Comparison of ENCODE assay signal across 7 mouse cellular contexts in genomic region chr3:87909874-87910273, GRCm38 (mm10). TPM values are rescaled to one million over a fixed set of nuclear protein-coding genes. Genes with fewer than 3 reads are reported as not detected.
DNase-seq lines count a peak whose midpoint lies in the region; ATAC-seq and TF ChIP-seq lines count a peak whose summit lies in the region.

No protein-coding gene starts in this region.

- peak; percentile 23 to 25 for DNase-seq in lung, adult 18-20 months
- no peak for DNase-seq in lung, adult 2 months
- no peak for DNase-seq in retina, postnatal 1 day
- no peak for DNase-seq in right cerebral cortex, postnatal 4 days

- peak overlapping the region; percentile 98 for H3K27ac ChIP-seq in embryonic facial prominence, embryonic 13.5 days
- H3K27ac ChIP-seq in intestine, postnatal 0 days (ENCODE audit: low read depth, low read length), result peak overlapping the region; percentile 81
- peak overlapping the region; percentile 81 for H3K27ac ChIP-seq in midbrain, embryonic 15.5 days

- 10% methylated on average over 4 of the region's 4 CpGs for WGBS in lung, adult 2 months
- WGBS in embryonic facial prominence, embryonic 13.5 days, result 14% methylated on average over 4 of the region's 4 CpGs
- 5% methylated on average over 4 of the region's 4 CpGs for WGBS in intestine, postnatal 0 days
- WGBS in midbrain, embryonic 15.5 days, result 7% methylated on average over 4 of the region's 4 CpGs

- H3K27me3 ChIP-seq in embryonic facial prominence, embryonic 13.5 days, result no peaks in the 10 kb centered on the region
- no peaks in the 10 kb centered on the region for H3K27me3 ChIP-seq in intestine, postnatal 0 days (replicated peaks; ENCODE audit: control insufficient read depth, insufficient read depth, low read length)
- no peaks in the 10 kb centered on the region for H3K27me3 ChIP-seq in midbrain, embryonic 15.5 days (replicated peaks)

- H3K4me3 ChIP-seq in lung, adult 2 months (replicated peaks; ENCODE audit: extremely low read depth, low read depth, low read length), result no peak overlapping the region
- H3K4me3 ChIP-seq in embryonic facial prominence, embryonic 13.5 days, result peak overlapping the region; percentile 40
- H3K4me3 ChIP-seq in intestine, postnatal 0 days (ENCODE audit: low read depth, low read length), result peak overlapping the region; percentile 34; the same call in 1 of the 2 replicates
- no peak overlapping the region; the same call in 1 of the 2 replicates for H3K4me3 ChIP-seq in midbrain, embryonic 15.5 days

- ATAC-seq in embryonic facial prominence, embryonic 13.5 days (ENCODE audit: insufficient number of reproducible peaks, insufficient read depth, low FRiP score, low TSS enrichment, low read depth), result no peak
- ATAC-seq in intestine, postnatal 0 days, result no peak
- no peak for ATAC-seq in midbrain, embryonic 15.5 days (replicated peaks)

- H3K9me3 ChIP-seq in embryonic facial prominence, embryonic 13.5 days, result no peaks in the 10 kb centered on the region
- H3K9me3 ChIP-seq in intestine, postnatal 0 days (ENCODE audit: control insufficient read depth), result no peaks in the 10 kb centered on the region
- no peaks in the 10 kb centered on the region for H3K9me3 ChIP-seq in midbrain, embryonic 15.5 days

- H3K9ac ChIP-seq in embryonic facial prominence, embryonic 13.5 days, result peak overlapping the region; percentile 62
- H3K9ac ChIP-seq in intestine, postnatal 0 days (ENCODE audit: low read depth, low read length), result 0 out of 2 replicates have a peak overlapping the region, but pooled peaks have one; percentile 5
- H3K9ac ChIP-seq in midbrain, embryonic 15.5 days, result no peak overlapping the region

- H3K4me2 ChIP-seq in embryonic facial prominence, embryonic 13.5 days, result peak overlapping the region; percentile 92
- peak overlapping the region; percentile 64 for H3K4me2 ChIP-seq in intestine, postnatal 0 days (replicated peaks; ENCODE audit: low read depth)
- peak overlapping the region; percentile 60 for H3K4me2 ChIP-seq in midbrain, embryonic 15.5 days

- TF ChIP-seq CTCF in lung, adult 2 months (IDR thresholded peaks at IDR 0.05; ENCODE audit: insufficient read depth, low read length), result no peak
- TF ChIP-seq CTCF in intestine, postnatal 0 days (IDR thresholded peaks at IDR 0.05; ENCODE audit: low read depth), result no peak

- peaks cover 17% of the 10 kb centered on the region for H3K4me1 ChIP-seq in lung, adult 2 months (ENCODE audit: control insufficient read depth, insufficient read depth, low read length)
- H3K4me1 ChIP-seq in embryonic facial prominence, embryonic 13.5 days, result peaks cover 46% of the 10 kb centered on the region
- peaks cover 13% of the 10 kb centered on the region for H3K4me1 ChIP-seq in intestine, postnatal 0 days (replicated peaks; ENCODE audit: control insufficient read depth, insufficient read depth, low read length)
- H3K4me1 ChIP-seq in midbrain, embryonic 15.5 days, result peaks cover 43% of the 10 kb centered on the region

- no peak for TF ChIP-seq POLR2A in lung, adult 2 months (IDR thresholded peaks at IDR 0.05; ENCODE audit: borderline replicate concordance, extremely low read depth, low read depth, low read length)

- peaks cover 20% of the 10 kb centered on the region for H3K36me3 ChIP-seq in embryonic facial prominence, embryonic 13.5 days
- peaks cover 21% of the 10 kb centered on the region for H3K36me3 ChIP-seq in intestine, postnatal 0 days (ENCODE audit: control insufficient read depth, insufficient read depth)
- peaks cover 10% of the 10 kb centered on the region for H3K36me3 ChIP-seq in midbrain, embryonic 15.5 days (replicated peaks)

RNA-seq across cellular contexts. Expression of gene Hdgf, which starts 3.8 kb away (rescaled TPM):
- 51.6 and 82.6 TPM in 2 replicates for polyA plus RNA-seq in lung, adult 2 months (2012; rRNA removed)
- polyA plus RNA-seq in embryonic facial prominence, embryonic 13.5 days (2015; fragmentation: Nextera tagmentation; extraction: Ambion mirVana), result 180 and 260 TPM in 2 replicates
- 93.8 and 107 TPM in 2 replicates for polyA plus RNA-seq in intestine, postnatal 0 days (2015; fragmentation: Nextera tagmentation; extraction: Ambion mirVana)
- polyA plus RNA-seq in midbrain, embryonic 15.5 days (2015; fragmentation: Nextera tagmentation; extraction: Ambion mirVana), result 173 and 190 TPM in 2 replicates

RNA-seq across cellular contexts. Expression of gene Mrpl24, which starts 9.4 kb away (rescaled TPM):
- polyA plus RNA-seq in lung, adult 2 months (2012; rRNA removed), result 26.7 and 45.8 TPM in 2 replicates
- 80.1 and 84.0 TPM in 2 replicates for polyA plus RNA-seq in embryonic facial prominence, embryonic 13.5 days (2015; fragmentation: Nextera tagmentation; extraction: Ambion mirVana)
- 74.9 and 79.5 TPM in 2 replicates for polyA plus RNA-seq in intestine, postnatal 0 days (2015; fragmentation: Nextera tagmentation; extraction: Ambion mirVana)
- 51.5 and 55.4 TPM in 2 replicates for polyA plus RNA-seq in midbrain, embryonic 15.5 days (2015; fragmentation: Nextera tagmentation; extraction: Ambion mirVana)

RNA-seq across cellular contexts. Expression of gene Isg20l2, which starts 20.2 kb away (rescaled TPM):
- polyA plus RNA-seq in lung, adult 2 months (2012; rRNA removed), result 10.7 and 12.8 TPM in 2 replicates
- polyA plus RNA-seq in embryonic facial prominence, embryonic 13.5 days (2015; fragmentation: Nextera tagmentation; extraction: Ambion mirVana), result 69.0 and 74.3 TPM in 2 replicates
- polyA plus RNA-seq in intestine, postnatal 0 days (2015; fragmentation: Nextera tagmentation; extraction: Ambion mirVana), result 13.9 and 14.1 TPM in 2 replicates
- polyA plus RNA-seq in midbrain, embryonic 15.5 days (2015; fragmentation: Nextera tagmentation; extraction: Ambion mirVana), result 30.5 and 34.9 TPM in 2 replicates

RNA-seq across cellular contexts. Expression of gene Rrnad1, which starts 20.6 kb away (rescaled TPM):
- polyA plus RNA-seq in lung, adult 2 months (2012; rRNA removed), result 28.3 and 29.7 TPM in 2 replicates
- polyA plus RNA-seq in embryonic facial prominence, embryonic 13.5 days (2015; fragmentation: Nextera tagmentation; extraction: Ambion mirVana), result 21.1 and 25.2 TPM in 2 replicates
- polyA plus RNA-seq in intestine, postnatal 0 days (2015; fragmentation: Nextera tagmentation; extraction: Ambion mirVana), result 5.8 and 6.1 TPM in 2 replicates
- polyA plus RNA-seq in midbrain, embryonic 15.5 days (2015; fragmentation: Nextera tagmentation; extraction: Ambion mirVana), result 23.0 and 23.2 TPM in 2 replicates

RNA-seq across cellular contexts. Expression of gene Prcc, which starts 24.5 kb away (rescaled TPM):
- 26.2 and 30.7 TPM in 2 replicates for polyA plus RNA-seq in lung, adult 2 months (2012; rRNA removed)
- polyA plus RNA-seq in embryonic facial prominence, embryonic 13.5 days (2015; fragmentation: Nextera tagmentation; extraction: Ambion mirVana), result 14.4 and 17.7 TPM in 2 replicates
- polyA plus RNA-seq in intestine, postnatal 0 days (2015; fragmentation: Nextera tagmentation; extraction: Ambion mirVana), result 7.9 and 8.0 TPM in 2 replicates
- 15.8 and 17.2 TPM in 2 replicates for polyA plus RNA-seq in midbrain, embryonic 15.5 days (2015; fragmentation: Nextera tagmentation; extraction: Ambion mirVana)

Comparison
In these comparisons a context has a peak if more than half of its experiments do, and no peak if none do; other contexts are left out.
1. DNase-seq: peak in lung, adult 18-20 months (2 of 2); none in lung, adult 2 months (single experiment), retina, postnatal 1 day (single experiment) and right cerebral cortex, postnatal 4 days (single experiment).
2. H3K4me3 ChIP-seq: peak in embryonic facial prominence, embryonic 13.5 days (single experiment) and intestine, postnatal 0 days (single experiment); none in lung, adult 2 months (single experiment) and midbrain, embryonic 15.5 days (single experiment).
3. Peak in every context shown above with its lines, with median percentiles within 50 percentile points of each other: H3K27ac ChIP-seq and H3K4me2 ChIP-seq.